Mouse (Mus musculus) ES-E14 (cell line): Measurements from ENCODE around the gene Pcdh9. TPM values are rescaled to one million over a fixed set of nuclear protein-coding genes. Genes with fewer than 3 reads are reported as not detected.

ENCODE experiments used
- DNase-seq: peaks from one replicate; pipeline ENCODE4 v3.0.0-alpha.2; 2013; ENCODE audit warnings: low read depth, low spot score
- H3K27ac ChIP-seq: 2 replicates; pipeline ENCODE4 v1.5.1; 2012; ENCODE audit warnings: low read depth, mild to moderate bottlenecking, low read length, moderate library complexity, mixed read lengths; ENCODE audit not compliant: poor library complexity, insufficient read depth, severe bottlenecking
- H3K36me3 ChIP-seq: 2 replicates; pipeline ENCODE4 v1.6.1; 2012; ENCODE audit warnings: mild to moderate bottlenecking, low read length, moderate library complexity, mixed read lengths; ENCODE audit not compliant: control insufficient read depth, poor library complexity, insufficient read depth, severe bottlenecking
- H3K4me1 ChIP-seq, 2 experiments: fragments of 150-350 bp in 1 of 2; sonication (generic) in 1 of 2; 2 replicates each; pipeline ENCODE4 v1.6.1; 2012; ENCODE audit warnings: low read length in 2 of 2, mild to moderate bottlenecking in 1 of 2, mixed read lengths in 1 of 2; ENCODE audit not compliant: control insufficient read depth in 2 of 2, insufficient read depth in 2 of 2, poor library complexity in 1 of 2
- H3K4me3 ChIP-seq, 2 experiments: fragments of 150-350 bp in 1 of 2; sonication (generic) in 1 of 2; 2 replicates each; pipeline ENCODE4 v1.5.1; 2012; ENCODE audit warnings: low read length in 2 of 2, low read depth in 1 of 2, mild to moderate bottlenecking in 1 of 2, mixed read lengths in 1 of 2; ENCODE audit not compliant: insufficient read depth in 1 of 2, poor library complexity in 1 of 2, severe bottlenecking in 1 of 2
- H3K9ac ChIP-seq: 2 replicates; pipeline ENCODE4 v1.6.1; 2012; ENCODE audit warnings: low read depth, mild to moderate bottlenecking, low read length, mixed read lengths; ENCODE audit not compliant: poor library complexity, insufficient read depth, severe bottlenecking
- H3K9me3 ChIP-seq: fragments of 150-350 bp; sonication (generic); 2 replicates; pipeline ENCODE4 v1.6.1; 2012; ENCODE audit warnings: low read depth, mild to moderate bottlenecking, low read length; ENCODE audit not compliant: control insufficient read depth, insufficient read depth
- CHD2 ChIP-seq: IDR thresholded peaks from 2 replicates; pipeline ENCODE4 v1.6.1; 2014; ENCODE audit warnings: mild to moderate bottlenecking, low read depth, low read length, inconsistent platforms
- HCFC1 ChIP-seq: IDR thresholded peaks from 2 replicates; pipeline ENCODE4 v1.6.1; 2012; ENCODE audit warnings: low read length, inconsistent platforms, borderline replicate concordance; ENCODE audit not compliant: insufficient read depth
- MAFK ChIP-seq: IDR thresholded peaks from 2 replicates; pipeline ENCODE4 v1.6.1; 2014; ENCODE audit warnings: mild to moderate bottlenecking, low read depth, low read length, inconsistent platforms; ENCODE audit not compliant: insufficient read depth
- ZC3H11A ChIP-seq: IDR thresholded peaks from 2 replicates; pipeline ENCODE4 v1.6.1; 2012; ENCODE audit warnings: low read depth, mild to moderate bottlenecking, inconsistent platforms, low read length, borderline replicate concordance
- ZNF384 ChIP-seq: IDR thresholded peaks from 2 replicates; pipeline ENCODE4 v1.6.1; 2012; ENCODE audit warnings: low read depth, low read length, inconsistent platforms
- in situ Hi-C, 2 experiments: fragments of 600-800 bp; cut with MboI; formaldehyde crosslinking; loops; one replicate each; pipeline ENCODE4 v1.15.1; 2025; ENCODE audit warnings: low sequenced_read_pairs in 2 of 2, inconsistent platforms in 1 of 2; ENCODE audit not compliant: unreplicated experiment in 2 of 2
- total RNA-seq: library from RNA; depleted of rRNA; stranded (reverse); fragments of 300-350 nt; gene quantifications from 2 replicates; pipeline ENCODE4 v1.2.3, GENCODE M21; 2012

Pcdh9 gene
- total RNA-seq, 1 experiment, result 0.71 TPM

GRCm38 (mm10) chr14:93275661-93276060 is 614.8 kb downstream of the Pcdh9 start:
- Histone ChIP-seq H3K9me3 (no peaks in the 10 kb centered on the region), H3K36me3 (no peaks in the 10 kb centered on the region), H3K4me3 (no peak overlapping the region), H3K9ac (no peak overlapping the region), H3K4me1 (no peaks in the 10 kb centered on the region), H3K27ac (no peak overlapping the region)
- in situ Hi-C loops, result no loop called here
- TF ChIP-seq HCFC1 (no peak), CHD2 (no peak), MAFK (no peak), ZNF384 (no peak), ZC3H11A (no peak)
- no peak for DNase-seq

- Histone ChIP-seq H3K9ac (no peak overlapping the region), H3K27ac (no peak overlapping the region), H3K4me3 (no peak overlapping the region), H3K4me1 (no peaks in the 10 kb centered on the region), H3K9me3 (no peaks in the 10 kb centered on the region), H3K36me3 (no peaks in the 10 kb centered on the region)
- DNase-seq, result no peak
- no peak for TF ChIP-seq HCFC1
- no peak for TF ChIP-seq MAFK
- TF ChIP-seq ZNF384, result no peak
- TF ChIP-seq CHD2, result no peak
- no peak for TF ChIP-seq ZC3H11A
- in situ Hi-C loops, result no loop called here
These were observed 615.7 kb downstream of the Pcdh9 start for GRCm38 (mm10) chr14:93274767-93275166.

GRCm38 (mm10) chr14:93253411-93253810 is 637.1 kb downstream of the Pcdh9 start:
- Histone ChIP-seq H3K36me3 (no peaks in the 10 kb centered on the region), H3K9me3 (no peaks in the 10 kb centered on the region), H3K27ac (no peak overlapping the region), H3K4me1 (no peaks in the 10 kb centered on the region), H3K4me3 (no peak overlapping the region), H3K9ac (no peak overlapping the region)
- in situ Hi-C loops, result no loop called here
- DNase-seq, result no peak
- TF ChIP-seq CHD2 (no peak), ZC3H11A (no peak), ZNF384 (no peak), MAFK (no peak), HCFC1 (no peak)

GRCm38 (mm10) chr14:93240263-93240662 is 650.2 kb downstream of the Pcdh9 start:
- no peaks in the 10 kb centered on the region for H3K9me3 ChIP-seq
- no peak for DNase-seq
- TF ChIP-seq HCFC1 (no peak), ZC3H11A (no peak), MAFK (no peak), CHD2 (no peak), ZNF384 (no peak)
- H3K4me1 ChIP-seq, result no peaks in the 10 kb centered on the region
- H3K27ac ChIP-seq, result no peak overlapping the region
- H3K36me3 ChIP-seq, result no peaks in the 10 kb centered on the region
- in situ Hi-C loops, result no loop called here
- no peak overlapping the region for H3K9ac ChIP-seq
- no peak overlapping the region for H3K4me3 ChIP-seq

- TF ChIP-seq ZNF384 (no peak), HCFC1 (no peak), ZC3H11A (no peak), MAFK (no peak), CHD2 (no peak)
- no peak overlapping the region for H3K9ac ChIP-seq
- no peaks in the 10 kb centered on the region for H3K36me3 ChIP-seq
- no peak for DNase-seq
- no peak overlapping the region for H3K4me3 ChIP-seq
- in situ Hi-C loops, result no loop called here
- no peaks in the 10 kb centered on the region for H3K9me3 ChIP-seq
- H3K4me1 ChIP-seq, result no peaks in the 10 kb centered on the region
- no peak overlapping the region for H3K27ac ChIP-seq
These were observed 656.1 kb downstream of the Pcdh9 start for GRCm38 (mm10) chr14:93234333-93234732.
